In genomic region chr9:9194496-9194895, GRCm38 (mm10) we compare ENCODE assay signal across 19 mouse cellular contexts. TPM values are rescaled to one million over a fixed set of nuclear protein-coding genes. Genes with fewer than 3 reads are reported as not detected.
A peak's percentile ranks its signal among the peaks of the same experiment; 100 is the strongest.
DNase-seq lines count a peak whose midpoint lies in the region; ATAC-seq lines count a peak whose summit lies in the region.
"Had no signal": no experiment of that assay in that cellular context is flagged by ENCODE, and none has a peak within 500 bp of the region (broad histone marks: within the 10 kb centered on the region; RNA-seq: fewer than 3 reads in every experiment).

No protein-coding gene starts in this region.

- no peak overlapping the region for H3K9ac ChIP-seq in midbrain, embryonic 11.5 days (ENCODE audit: low read length)
- H3K9ac ChIP-seq in midbrain, embryonic 16.5 days (ENCODE audit: low read depth, low read length), result no peak overlapping the region
- H3K9ac ChIP-seq: forebrain, embryonic 12.5 days; heart, embryonic 13.5 days; hindbrain, embryonic 15.5 days had no signal

- H3K27ac ChIP-seq in midbrain, embryonic 11.5 days (ENCODE audit: low read depth, low read length), result no peak overlapping the region
- H3K27ac ChIP-seq in midbrain, embryonic 16.5 days (ENCODE audit: low read length), result no peak overlapping the region
- H3K27ac ChIP-seq: embryonic facial prominence, embryonic 10.5 days; forebrain, embryonic 12.5 days; heart, embryonic 13.5 days; hindbrain, embryonic 15.5 days had no signal

- no peaks in the 10 kb centered on the region for H3K9me3 ChIP-seq in midbrain, embryonic 11.5 days (ENCODE audit: control insufficient read depth, low read length)
- no peaks in the 10 kb centered on the region for H3K9me3 ChIP-seq in midbrain, embryonic 16.5 days (replicated peaks; ENCODE audit: control insufficient read depth, low read length, poor library complexity, severe bottlenecking)
- H3K9me3 ChIP-seq: embryonic facial prominence, embryonic 10.5 days; forebrain, embryonic 12.5 days; hindbrain, embryonic 15.5 days had no signal

- WGBS in midbrain, embryonic 11.5 days, result 50% methylated on average over 1 of the region's 1 CpGs
- 30% methylated on average over 1 of the region's 1 CpGs for WGBS in midbrain, embryonic 16.5 days

- H3K4me2 ChIP-seq in midbrain, embryonic 11.5 days, result no peak overlapping the region
- H3K4me2 ChIP-seq in midbrain, embryonic 16.5 days (ENCODE audit: low read length), result no peak overlapping the region
- H3K4me2 ChIP-seq: forebrain, embryonic 12.5 days; heart, embryonic 13.5 days; hindbrain, embryonic 15.5 days had no signal

- H3K27me3 ChIP-seq in midbrain, embryonic 11.5 days (ENCODE audit: control insufficient read depth, insufficient read depth, low read length), result no peaks in the 10 kb centered on the region
- no peaks in the 10 kb centered on the region for H3K27me3 ChIP-seq in midbrain, embryonic 16.5 days (ENCODE audit: control insufficient read depth, insufficient read depth, low read depth, low read length)
- H3K27me3 ChIP-seq: forebrain, embryonic 12.5 days; heart, embryonic 13.5 days; hindbrain, embryonic 15.5 days had no signal

- DNase-seq in midbrain, embryonic 11.5 days (ENCODE audit: low spot score, missing footprints), result peak; percentile 23
- peak; percentile 96 for DNase-seq in Muller cell, postnatal 12 days (ENCODE audit: inconsistent ontology term)
- peak; percentile 43 for DNase-seq in fibroblast of lung, adult 2 months (ENCODE audit: low read depth)
- DNase-seq in testis, postnatal 14 days (ENCODE audit: low spot score), result no peak
- no peak for DNase-seq in heart, adult 18-20 months
- DNase-seq: adrenal gland, postnatal 14 days; cerebellum, adult 18-20 months; cerebellum, adult 9-11 months; cerebellum, postnatal 36 days; gastrocnemius, postnatal 25 days; heart, postnatal 36 days had no signal

- H3K4me3 ChIP-seq in midbrain, embryonic 11.5 days (ENCODE audit: low read depth, low read length), result no peak overlapping the region
- H3K4me3 ChIP-seq in midbrain, embryonic 16.5 days (ENCODE audit: low read depth, low read length), result no peak overlapping the region
- H3K4me3 ChIP-seq: embryonic facial prominence, embryonic 10.5 days; erythroblast, embryonic 14.5 days; forebrain, embryonic 12.5 days; heart, embryonic 13.5 days; hindbrain, embryonic 15.5 days had no signal

- H3K4me1 ChIP-seq in midbrain, embryonic 11.5 days (ENCODE audit: control insufficient read depth, insufficient read depth, low read length), result peaks cover 8% of the 10 kb centered on the region; the same call in 1 of the 2 replicates
- H3K4me1 ChIP-seq in midbrain, embryonic 16.5 days (ENCODE audit: control insufficient read depth, insufficient read depth, low read length), result no peaks in the 10 kb centered on the region; the same call in 1 of the 2 replicates
- H3K4me1 ChIP-seq: hindbrain, embryonic 15.5 days had no signal

- H3K36me3 ChIP-seq in midbrain, embryonic 11.5 days (ENCODE audit: control insufficient read depth, insufficient read depth, low read length), result no peaks in the 10 kb centered on the region
- no peaks in the 10 kb centered on the region for H3K36me3 ChIP-seq in midbrain, embryonic 16.5 days (ENCODE audit: control insufficient read depth, insufficient read depth, low read length)
- H3K36me3 ChIP-seq: forebrain, embryonic 12.5 days; heart, embryonic 13.5 days; hindbrain, embryonic 15.5 days had no signal

- ATAC-seq in midbrain, embryonic 11.5 days (ENCODE audit: low FRiP score), result no peak
- no peak for ATAC-seq in midbrain, embryonic 16.5 days
- ATAC-seq: forebrain, embryonic 16.5 days had no signal

RNA-seq across cellular contexts. Expression of gene Arhgap42, which starts 44.4 kb away (rescaled TPM):
- polyA plus RNA-seq in midbrain, embryonic 11.5 days (2014; fragmentation: Nextera tagmentation; extraction: Ambion mirVana), result 22.4 and 25.1 TPM in 2 replicates
- 14.7 and 17.3 TPM in 2 replicates for polyA plus RNA-seq in midbrain, embryonic 16.5 days (2015; fragmentation: Nextera tagmentation; extraction: Ambion mirVana)
- 1 to 10 TPM; 8.0 to 9.8 TPM for total RNA-seq in heart, adult 18-20 months (2021)
- total RNA-seq: granulocyte monocyte progenitor cell, adult 5-6 weeks had no signal

Comparison
In these comparisons a context has a peak if more than half of its experiments do, and no peak if none do; other contexts are left out.
1. DNase-seq: peak in midbrain, embryonic 11.5 days (single experiment), Muller cell, postnatal 12 days (single experiment) and fibroblast of lung, adult 2 months (single experiment); none in testis, postnatal 14 days (single experiment) and heart, adult 18-20 months (0 of 2).